Mouse (Mus musculus): ENCODE measurements at regions not wholly inside any gene's neighbourhood (a gene's known extent, or its start where the extent isn't known, plus 50 kb on each side); places are given as distances from the start of the nearest gene placed in this dataset.
A peak's percentile ranks its signal among the peaks of the same experiment; 100 is the strongest.

DNA sequence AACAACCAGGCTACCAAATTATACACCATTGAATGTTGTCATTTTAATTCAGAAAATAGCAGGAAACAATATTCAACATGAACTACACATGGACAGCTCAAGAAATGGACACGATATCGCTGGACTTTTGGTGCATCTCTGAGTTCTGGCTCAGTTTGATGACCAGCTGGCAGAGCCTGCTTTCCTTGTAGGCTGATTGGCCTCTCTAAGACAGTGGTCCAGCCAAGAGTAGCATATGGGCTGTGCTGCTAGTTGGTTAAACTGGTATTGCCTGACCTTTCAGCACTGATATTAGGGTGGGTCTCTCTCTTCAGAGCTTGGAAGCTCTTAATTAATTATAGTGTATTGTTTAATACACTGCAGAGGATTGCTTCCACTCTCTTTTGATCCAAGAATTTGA lies 705.8 kb upstream of the Ddx18 start:
- no peak for DNase-seq (ENCODE audit: low spot score in 2 of 2)

DNA sequence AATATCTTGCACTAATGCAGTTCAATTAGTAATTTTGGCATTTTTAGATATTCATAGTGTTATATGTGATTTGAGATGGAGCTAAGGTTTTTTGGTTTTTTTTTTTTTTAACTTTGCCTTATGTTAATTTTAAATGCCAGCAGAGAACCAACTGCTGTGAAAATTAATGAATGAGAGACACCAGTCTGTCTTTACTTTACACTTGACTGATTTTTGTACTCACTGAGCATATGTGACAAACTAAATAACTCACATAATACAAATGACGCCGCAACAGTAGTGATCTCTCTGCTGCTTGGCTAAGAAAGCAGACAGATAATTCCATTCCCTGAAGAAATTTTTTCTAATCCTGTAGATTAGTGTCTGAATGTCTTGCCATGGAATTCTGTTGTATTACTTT lies 675.2 kb upstream of the Ddx18 start:
- peak in 1 of 2 experiments; percentile 4 for DNase-seq (ENCODE audit: low spot score in 2 of 2)

- no peak for DNase-seq (ENCODE audit: low spot score in 2 of 2)
Measured at GRCm38 (mm10) chr1:122241511-122241910, 673.7 kb upstream of the Ddx18 start.

- no peak for DNase-seq (ENCODE audit: low spot score in 2 of 2)
Measured at GRCm38 (mm10) chr1:122230442-122230841, 662.7 kb upstream of the Ddx18 start.

DNA sequence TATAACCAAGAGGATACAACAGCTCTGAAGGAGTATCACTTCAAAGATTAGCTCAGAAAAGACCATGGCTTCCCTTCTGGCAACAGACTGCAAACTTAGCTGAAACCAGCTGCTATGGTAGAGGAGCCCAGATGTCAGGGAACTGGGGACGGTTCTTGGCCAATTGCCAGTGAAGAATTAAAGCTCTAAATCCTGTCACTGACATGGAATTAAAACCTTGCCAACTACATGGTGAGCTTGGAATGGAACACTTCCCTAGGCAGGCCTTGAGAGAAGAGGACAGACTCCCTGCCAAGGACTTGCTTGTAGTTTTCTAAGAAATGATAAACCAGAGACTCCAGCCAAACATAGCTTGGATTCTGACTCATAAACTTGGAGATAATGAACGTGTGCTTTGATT lies 644.7 kb upstream of the Ddx18 start:
- peak; percentile 4 to 19 for DNase-seq (ENCODE audit: low spot score in 2 of 2)

GRCm38 (mm10) chr1:122208619-122209018 lies 640.8 kb upstream of the Ddx18 start:
- no peak for DNase-seq (ENCODE audit: low spot score in 2 of 2)

DNA sequence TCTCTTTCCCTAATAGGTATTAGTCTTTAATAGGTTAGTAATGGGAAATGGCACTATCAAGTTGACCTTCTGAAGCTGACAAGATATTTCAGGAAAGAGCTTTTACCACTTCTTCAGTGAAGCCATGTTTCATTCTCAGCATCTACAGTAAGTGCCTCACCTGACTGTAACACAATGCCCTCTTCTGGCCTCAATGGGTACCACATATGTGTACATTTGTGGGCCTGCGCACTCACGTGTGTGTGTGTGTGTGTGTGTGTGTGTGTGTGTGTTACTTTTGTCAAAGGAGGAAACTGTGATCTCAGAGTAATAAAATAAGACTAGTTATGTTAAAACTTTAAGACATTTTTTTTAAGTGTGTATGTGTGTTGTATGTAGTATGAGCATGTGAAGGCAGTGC lies 601.8 kb upstream of the Ddx18 start:
- no peak for DNase-seq (ENCODE audit: low spot score in 2 of 2)

GRCm38 (mm10) chr1:122161798-122162197 lies 594.0 kb upstream of the Ddx18 start:
- no peak for DNase-seq (ENCODE audit: low spot score in 2 of 2)

- DNase-seq (ENCODE audit: low spot score in 2 of 2) = peak in 1 of 2 experiments; percentile 54
Measured at GRCm38 (mm10) chr1:122141362-122141761, 573.6 kb upstream of the Ddx18 start.

GRCm38 (mm10) chr1:122123954-122124353 lies 556.2 kb upstream of the Ddx18 start:
- peak in 1 of 2 experiments; percentile 2 for DNase-seq (ENCODE audit: low spot score in 2 of 2)

GRCm38 (mm10) chr1:122095726-122096125 lies 527.9 kb upstream of the Ddx18 start:
- no peak for DNase-seq (ENCODE audit: low spot score in 2 of 2)

DNA sequence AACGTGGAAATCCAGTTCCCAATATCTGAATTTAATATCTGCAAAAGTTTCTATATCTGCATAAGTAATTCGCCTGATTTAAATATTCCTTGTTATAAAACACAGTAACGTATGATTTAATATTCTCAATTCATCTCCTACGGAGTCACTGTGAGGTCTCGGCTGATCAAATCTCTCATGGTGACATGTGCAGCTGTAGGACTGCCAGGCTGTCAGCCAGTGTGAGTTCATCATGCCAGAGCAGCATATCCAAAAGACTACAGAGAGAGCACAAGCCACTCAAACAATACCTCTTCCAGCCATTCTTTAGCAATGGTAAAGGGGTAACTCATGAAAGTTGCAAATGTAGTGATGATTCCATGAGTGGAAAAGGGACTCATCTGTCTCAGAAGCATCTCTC lies 514.7 kb upstream of the Ddx18 start:
- no peak for DNase-seq (ENCODE audit: low spot score in 2 of 2)

GRCm38 (mm10) chr1:122076085-122076484 lies 508.3 kb upstream of the Ddx18 start:
- no peak for DNase-seq (ENCODE audit: low spot score in 2 of 2)

DNA sequence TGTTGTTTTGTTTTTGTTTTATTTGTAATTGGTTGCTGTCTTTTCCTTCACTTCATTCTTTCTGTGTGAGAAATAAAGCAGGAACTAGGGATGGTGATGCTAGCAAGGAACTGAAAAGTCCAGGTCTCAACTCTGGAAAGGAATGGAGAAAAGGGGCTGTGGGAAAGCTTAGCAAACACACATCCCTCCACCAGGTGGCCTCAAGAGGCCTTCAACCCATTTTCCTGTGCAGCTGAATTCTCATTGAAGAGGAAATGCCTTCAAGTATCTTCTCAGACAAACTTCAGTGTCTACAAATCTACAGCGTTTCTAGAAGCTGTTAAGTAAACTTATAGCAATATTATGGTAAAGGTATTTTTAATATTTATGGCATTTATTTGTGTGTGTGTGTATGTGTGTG lies 487.4 kb upstream of the Ddx18 start:
- no peak for DNase-seq (ENCODE audit: low spot score in 2 of 2)

- no peak for DNase-seq (ENCODE audit: low spot score in 2 of 2)
Measured at GRCm38 (mm10) chr1:122048112-122048725, 480.4 kb upstream of the Ddx18 start.

- DNase-seq (ENCODE audit: low spot score in 2 of 2) = no peak
Measured at GRCm38 (mm10) chr1:122043896-122044295, 476.1 kb upstream of the Ddx18 start.

- DNase-seq (ENCODE audit: low spot score in 2 of 2) = peak; percentile 16 to 37
Measured at GRCm38 (mm10) chr1:122043114-122043513, 475.3 kb upstream of the Ddx18 start.

GRCm38 (mm10) chr1:122007749-122008148 lies 440.0 kb upstream of the Ddx18 start:
- DNase-seq (ENCODE audit: low spot score in 2 of 2) = no peak

- no peak for DNase-seq (ENCODE audit: low spot score in 2 of 2)
Measured at GRCm38 (mm10) chr1:121996461-121996860, 428.7 kb upstream of the Ddx18 start.

- DNase-seq (ENCODE audit: low spot score in 2 of 2) = no peak
Measured at GRCm38 (mm10) chr1:121990653-121991052, 422.9 kb upstream of the Ddx18 start.

DNA sequence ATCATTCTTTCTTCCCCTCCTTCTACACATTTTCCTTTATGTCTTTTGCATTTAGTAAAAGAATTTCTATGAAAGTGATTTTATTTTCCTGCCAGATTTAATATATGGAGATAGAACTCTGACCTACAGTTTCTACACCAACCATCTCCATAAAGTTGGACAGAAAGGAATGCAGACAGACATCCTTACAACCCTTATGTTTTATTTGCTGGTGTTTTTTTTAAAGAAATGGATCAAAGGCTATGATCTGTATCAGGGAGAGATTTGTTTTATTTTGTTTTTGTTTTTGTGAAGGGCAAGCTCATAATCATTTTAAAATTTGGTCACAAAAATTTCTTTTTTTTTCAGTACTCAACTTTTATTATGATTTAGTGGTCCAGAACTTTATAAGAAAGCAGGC lies 391.2 kb upstream of the Ddx18 start:
- no peak for DNase-seq (ENCODE audit: low spot score in 2 of 2)

GRCm38 (mm10) chr1:121935911-121936310 lies 368.1 kb upstream of the Ddx18 start:
- no peak for DNase-seq (ENCODE audit: low spot score in 2 of 2)
